Mouse (Mus musculus): Measurements from ENCODE around the gene Il1rap. TPM values are rescaled to one million over a fixed set of nuclear protein-coding genes. Genes with fewer than 3 reads are reported as not detected.

Gene Il1rap
- polyA plus RNA-seq, 1 experiment, result 1.0 TPM

DNA sequence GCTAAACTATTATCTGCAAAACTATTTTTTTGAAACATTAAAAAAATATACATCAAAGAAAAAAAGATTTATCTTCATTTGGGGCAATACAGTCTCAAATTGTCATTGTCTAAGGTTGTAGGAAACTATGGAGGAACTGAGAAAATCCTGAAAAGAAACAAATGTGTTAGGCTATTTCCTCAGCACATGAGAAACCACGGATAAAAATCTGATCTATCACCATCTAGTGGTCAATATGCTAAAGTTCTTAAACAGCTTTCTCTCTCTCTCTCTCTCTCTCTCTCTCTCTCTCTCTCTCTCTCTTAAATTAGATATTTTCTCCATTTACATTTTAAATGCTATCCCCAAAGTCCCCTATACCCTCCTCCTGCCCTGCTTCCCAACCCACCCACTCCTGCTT lies 195.6 kb downstream of the Il1rap start:
- Histone ChIP-seq H3K36me3 (ENCODE audit: control insufficient read depth, insufficient read depth) (no peaks in the 10 kb centered on the region), H3K4me2 (ENCODE audit: low read depth) (no peak overlapping the region), H3K4me3 (no peak overlapping the region), H3ac (ENCODE audit: control insufficient read depth, insufficient read length) (no peak overlapping the region), H3K27me3 (ENCODE audit: control insufficient read depth, insufficient read depth, insufficient read length) (no peaks in the 10 kb centered on the region), H3K79me2 (ENCODE audit: control insufficient read depth, insufficient read depth) (no peaks in the 10 kb centered on the region)
- no peak for TF ChIP-seq MYOD1 (IDR thresholded peaks at IDR 0.05; ENCODE audit: control insufficient read depth in 1 of 3, insufficient read length in 2 of 3, low read depth in 2 of 3)
- TF ChIP-seq CEBPB (IDR thresholded peaks at IDR 0.05; ENCODE audit: insufficient read depth, poor library complexity, severe bottlenecking), result no peak
- TF ChIP-seq TCF12 (IDR thresholded peaks at IDR 0.05; ENCODE audit: insufficient read depth, poor library complexity, severe bottlenecking), result no peak
- TF ChIP-seq SRF (IDR thresholded peaks at IDR 0.05; ENCODE audit: control insufficient read depth, insufficient read length, low read depth), result no peak
- no peak for TF ChIP-seq E2F4 (IDR thresholded peaks at IDR 0.05; ENCODE audit: insufficient read depth)
- TF ChIP-seq MYOG (IDR thresholded peaks at IDR 0.05; ENCODE audit: control insufficient read depth in 1 of 3, insufficient read depth in 1 of 3, insufficient read length in 2 of 3, low read depth in 2 of 3), result no peak
- no peak for TF ChIP-seq TCF3 (IDR thresholded peaks at IDR 0.05; ENCODE audit: insufficient read length, low read depth)

Other genes starting within 250 kb of the Il1rap start
- gene Cldn1, start 209.9 kb upstream of the Il1rap start, polyA plus RNA-seq (2012; fragmentation: generic; extraction: Trizol), result 0.02 TPM
- gene Cldn16, start 118.6 kb upstream of the Il1rap start, polyA plus RNA-seq (2012; fragmentation: generic; extraction: Trizol), result not detected
- not detected for gene Tmem207, start 54.9 kb upstream of the Il1rap start, polyA plus RNA-seq (2012; fragmentation: generic; extraction: Trizol)

Measured in myocyte (in vitro differentiated cells).